Mouse (Mus musculus): ENCODE measurements at regions not wholly inside any gene's neighbourhood (a gene's known extent, or its start where the extent isn't known, plus 50 kb on each side); places are given as distances from the start of the nearest gene placed in this dataset.
A peak's percentile ranks its signal among the peaks of the same experiment; 100 is the strongest.

- no peaks in the 10 kb centered on the region for H3K36me3 ChIP-seq (ENCODE audit: control insufficient read depth, insufficient read depth, low read length)
- ATAC-seq (ENCODE audit: low FRiP score, low TSS enrichment) = no peak
- WGBS = 55% methylated on average over 6 of the region's 6 CpGs
- H3K27me3 ChIP-seq (ENCODE audit: control insufficient read depth, insufficient read depth, low read length) = no peaks in the 10 kb centered on the region; the same call in 1 of the 2 replicates
- H3K9ac ChIP-seq (replicated peaks; ENCODE audit: low read length) = no peak overlapping the region
- peaks cover 34% of the 10 kb centered on the region for H3K4me1 ChIP-seq (ENCODE audit: control insufficient read depth, insufficient read depth, low read length)
- DNase-seq = no peak
- H3K9me3 ChIP-seq (ENCODE audit: control insufficient read depth, low read length) = no peaks in the 10 kb centered on the region
- no peak overlapping the region for H3K27ac ChIP-seq (replicated peaks; ENCODE audit: low read depth, low read length)
- H3K4me3 ChIP-seq (replicated peaks; ENCODE audit: low read depth, low read length) = no peak overlapping the region
- H3K4me2 ChIP-seq (ENCODE audit: low read length) = no peak overlapping the region
Measured at GRCm38 (mm10) chr5:111674976-111675672, 58.6 kb upstream of the Gm26897 start.

DNA sequence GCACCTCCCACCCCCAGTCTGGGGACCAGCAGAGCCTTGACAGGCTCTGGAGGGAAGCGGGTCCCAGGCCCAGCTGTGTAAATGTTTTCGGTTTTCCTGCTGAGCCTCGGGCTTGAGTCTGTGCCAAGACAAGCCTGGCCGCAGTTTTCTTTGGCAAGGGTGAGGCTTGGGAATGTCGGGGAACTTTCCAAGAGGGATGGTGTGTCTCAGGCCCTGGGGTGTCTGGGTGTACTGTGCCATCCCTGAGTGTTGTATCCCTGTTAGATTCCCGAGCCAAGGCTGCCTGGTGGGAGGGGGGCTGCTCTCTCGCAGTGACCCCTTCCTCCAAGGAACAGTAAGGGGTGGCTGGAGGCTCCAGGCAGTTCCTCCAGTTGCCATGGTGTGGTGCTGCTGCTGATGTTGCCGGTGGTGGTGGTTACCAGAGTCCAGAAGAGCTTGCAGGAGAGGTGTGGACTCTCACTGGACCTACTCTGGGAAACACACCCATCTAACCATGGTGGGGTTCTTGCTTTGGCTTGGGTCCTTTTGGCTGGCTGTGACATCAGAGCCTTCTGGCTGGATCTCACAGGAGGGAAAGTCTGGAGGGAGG lies 58.0 kb upstream of the Gm26897 start:
- H3K9ac ChIP-seq (replicated peaks; ENCODE audit: low read length) = no peak overlapping the region
- H3K9me3 ChIP-seq (ENCODE audit: control insufficient read depth, low read length) = no peaks in the 10 kb centered on the region
- no peaks in the 10 kb centered on the region for H3K36me3 ChIP-seq (ENCODE audit: control insufficient read depth, insufficient read depth, low read length)
- no peak for ATAC-seq (ENCODE audit: low FRiP score, low TSS enrichment)
- 10% methylated on average over 8 of the region's 8 CpGs for WGBS
- no peak overlapping the region for H3K4me2 ChIP-seq (ENCODE audit: low read length)
- H3K27me3 ChIP-seq (ENCODE audit: control insufficient read depth, insufficient read depth, low read length) = no peaks in the 10 kb centered on the region; the same call in 1 of the 2 replicates
- 0 out of 2 replicates have a peak overlapping the region, but pooled peaks have one; percentile 8 for H3K27ac ChIP-seq (replicated peaks; ENCODE audit: low read depth, low read length)
- DNase-seq = peak; percentile 73
- H3K4me3 ChIP-seq (replicated peaks; ENCODE audit: low read depth, low read length) = no peak overlapping the region
- peaks cover 38% of the 10 kb centered on the region for H3K4me1 ChIP-seq (ENCODE audit: control insufficient read depth, insufficient read depth, low read length)

GRCm38 (mm10) chr5:111677847-111678311 lies 55.8 kb upstream of the Gm26897 start:
- Histone ChIP-seq H3K4me2 (ENCODE audit: low read length) (peak overlapping the region; percentile 4; the same call in 1 of the 2 replicates), H3K36me3 (ENCODE audit: control insufficient read depth, insufficient read depth, low read length) (no peaks in the 10 kb centered on the region), H3K4me1 (ENCODE audit: control insufficient read depth, insufficient read depth, low read length) (peaks cover 52% of the 10 kb centered on the region), H3K27me3 (ENCODE audit: control insufficient read depth, insufficient read depth, low read length) (no peaks in the 10 kb centered on the region; the same call in 1 of the 2 replicates), H3K27ac (replicated peaks; ENCODE audit: low read depth, low read length) (peak overlapping the region; percentile 64), H3K9ac (replicated peaks; ENCODE audit: low read length) (no peak overlapping the region), H3K9me3 (ENCODE audit: control insufficient read depth, low read length) (no peaks in the 10 kb centered on the region), H3K4me3 (replicated peaks; ENCODE audit: low read depth, low read length) (no peak overlapping the region)
- peak; percentile 76 for DNase-seq
- peak; percentile 29; the same call in 1 of the 2 replicates for ATAC-seq (ENCODE audit: low FRiP score, low TSS enrichment)
- WGBS = 19% methylated on average over 6 of the region's 6 CpGs

DNA sequence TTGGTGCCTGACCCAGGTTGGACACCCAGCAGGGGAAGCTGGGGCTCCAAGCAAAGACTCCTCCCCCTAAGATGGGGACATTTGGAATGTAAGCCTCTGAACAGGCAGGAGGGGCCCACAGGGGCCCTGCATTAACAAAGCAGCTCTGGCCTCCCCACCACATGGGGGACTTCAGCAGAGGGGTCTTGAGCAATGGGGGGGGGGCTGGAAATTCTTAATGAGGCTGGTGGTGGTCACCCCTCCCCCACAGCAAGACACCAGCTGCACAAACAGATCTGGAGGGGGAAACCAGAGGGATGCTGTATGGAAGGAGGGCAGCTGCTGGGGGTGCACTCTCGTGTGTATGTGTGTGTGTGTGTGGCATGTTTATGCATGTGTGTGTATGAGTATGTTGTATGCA lies 55.2 kb upstream of the Gm26897 start:
- Histone ChIP-seq H3K4me1 (ENCODE audit: control insufficient read depth, insufficient read depth, low read length) (peaks cover 52% of the 10 kb centered on the region), H3K9me3 (ENCODE audit: control insufficient read depth, low read length) (no peaks in the 10 kb centered on the region), H3K4me2 (ENCODE audit: low read length) (no peak overlapping the region), H3K4me3 (replicated peaks; ENCODE audit: low read depth, low read length) (no peak overlapping the region), H3K27ac (replicated peaks; ENCODE audit: low read depth, low read length) (peak overlapping the region; percentile 64), H3K27me3 (ENCODE audit: control insufficient read depth, insufficient read depth, low read length) (no peaks in the 10 kb centered on the region; the same call in 1 of the 2 replicates), H3K36me3 (ENCODE audit: control insufficient read depth, insufficient read depth, low read length) (no peaks in the 10 kb centered on the region), H3K9ac (replicated peaks; ENCODE audit: low read length) (no peak overlapping the region)
- 7% methylated on average over 1 of the region's 1 CpGs for WGBS
- ATAC-seq (ENCODE audit: low FRiP score, low TSS enrichment) (no peak), DNase-seq (no peak)

- ATAC-seq (ENCODE audit: low FRiP score, low TSS enrichment) (peak; percentile 63), DNase-seq (peak; percentile 79)
- H3K4me2 ChIP-seq (ENCODE audit: low read length) = no peak overlapping the region
- H3K36me3 ChIP-seq (ENCODE audit: control insufficient read depth, insufficient read depth, low read length) = no peaks in the 10 kb centered on the region
- no peak overlapping the region; the same call in 1 of the 2 replicates for H3K9ac ChIP-seq (replicated peaks; ENCODE audit: low read length)
- H3K9me3 ChIP-seq (ENCODE audit: control insufficient read depth, low read length) = no peaks in the 10 kb centered on the region; the same call in 1 of the 2 replicates
- H3K27ac ChIP-seq (replicated peaks; ENCODE audit: low read depth, low read length) = peak overlapping the region; percentile 87
- H3K4me1 ChIP-seq (ENCODE audit: control insufficient read depth, insufficient read depth, low read length) = peaks cover 43% of the 10 kb centered on the region
- 24% methylated on average over 7 of the region's 7 CpGs for WGBS
- H3K27me3 ChIP-seq (ENCODE audit: control insufficient read depth, insufficient read depth, low read length) = no peaks in the 10 kb centered on the region; the same call in 1 of the 2 replicates
- H3K4me3 ChIP-seq (replicated peaks; ENCODE audit: low read depth, low read length) = no peak overlapping the region
Measured at GRCm38 (mm10) chr5:111681362-111682028, 52.2 kb upstream of the Gm26897 start.

DNA sequence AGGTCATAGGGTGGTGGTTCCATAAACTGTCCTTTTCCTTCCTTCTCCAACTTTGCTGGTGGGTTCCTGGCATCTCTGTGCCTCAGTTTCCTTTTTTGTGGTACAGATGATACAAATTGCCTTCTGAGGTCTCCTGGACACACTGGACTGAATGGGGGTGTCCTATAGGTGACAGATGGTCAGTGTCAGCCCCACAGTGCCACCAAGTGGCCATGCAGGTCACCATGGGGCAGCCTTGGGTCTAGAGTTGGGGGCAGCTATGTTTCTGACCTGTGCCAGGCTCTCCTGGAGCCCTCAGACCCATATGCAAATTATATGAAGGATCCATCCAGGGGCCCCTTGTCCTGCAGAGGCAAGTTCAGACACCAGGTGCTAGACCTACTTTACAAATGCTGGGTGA lies 50.8 kb upstream of the Gm26897 start:
- DNase-seq = no peak
- H3K4me1 ChIP-seq (ENCODE audit: control insufficient read depth, insufficient read depth, low read length) = peaks cover 32% of the 10 kb centered on the region
- no peaks in the 10 kb centered on the region; the same call in 1 of the 2 replicates for H3K9me3 ChIP-seq (ENCODE audit: control insufficient read depth, low read length)
- ATAC-seq (ENCODE audit: low FRiP score, low TSS enrichment) = no peak
- no peak overlapping the region for H3K4me3 ChIP-seq (replicated peaks; ENCODE audit: low read depth, low read length)
- H3K27ac ChIP-seq (replicated peaks; ENCODE audit: low read depth, low read length) = no peak overlapping the region
- H3K4me2 ChIP-seq (ENCODE audit: low read length) = no peak overlapping the region
- no peaks in the 10 kb centered on the region; the same call in 1 of the 2 replicates for H3K27me3 ChIP-seq (ENCODE audit: control insufficient read depth, insufficient read depth, low read length)
- no peak overlapping the region for H3K9ac ChIP-seq (replicated peaks; ENCODE audit: low read length)
- no peaks in the 10 kb centered on the region for H3K36me3 ChIP-seq (ENCODE audit: control insufficient read depth, insufficient read depth, low read length)
